Mouse (Mus musculus): Measurements from ENCODE around the gene Abhd17c. TPM values are rescaled to one million over a fixed set of nuclear protein-coding genes. Genes with fewer than 3 reads are reported as not detected.
"Not testable (repeated sequence)": the region's sequence is repeated elsewhere in the genome, so short reads cannot be mapped to it uniquely, and the experiment has no call there.

The Abhd17c gene
- polyA plus RNA-seq, 1 experiment, result 98.8 TPM

DNA sequence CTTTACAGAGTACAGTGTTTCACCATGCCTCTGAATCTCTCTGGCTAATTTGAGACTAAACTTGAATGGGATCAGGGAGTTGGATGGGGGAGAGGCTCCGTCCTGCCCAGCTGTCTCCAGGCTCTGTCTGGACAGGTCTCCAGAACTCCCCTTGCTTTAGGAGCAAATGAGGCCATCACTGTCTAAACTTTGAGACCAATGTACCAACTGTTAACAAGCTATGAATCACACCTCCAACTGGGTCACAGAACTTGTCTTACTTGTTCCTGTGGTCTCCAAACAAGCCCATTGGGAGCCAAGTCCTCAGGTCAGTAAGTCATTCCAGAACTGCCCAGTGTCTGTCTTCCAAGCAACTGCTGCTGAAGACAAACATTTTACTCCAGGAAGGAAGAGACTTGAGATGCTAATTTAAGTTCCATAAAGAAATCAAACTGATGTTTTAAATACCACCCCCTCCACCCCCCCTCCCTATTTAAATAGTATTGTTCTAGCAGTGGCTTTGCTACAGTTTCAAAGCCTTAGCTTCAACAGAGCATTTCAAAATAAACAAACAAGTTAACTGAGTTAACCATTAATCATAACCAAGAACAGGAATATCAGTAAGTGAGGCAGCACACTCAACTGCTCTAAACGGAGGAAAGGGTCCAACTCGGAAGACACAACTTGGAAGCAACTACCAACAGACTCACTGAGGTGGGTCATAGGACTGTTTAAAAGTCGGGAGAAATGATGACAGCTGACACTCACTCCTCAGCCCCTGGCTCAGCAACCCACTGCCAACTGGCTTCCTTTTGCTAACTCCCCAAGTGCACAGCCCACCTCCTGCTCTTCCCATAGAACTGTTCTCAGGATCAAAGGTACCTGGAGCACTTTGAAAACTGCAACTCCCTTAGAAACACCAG lies 15.6 kb downstream of the Abhd17c start:
- no peak for DNase-seq (ENCODE audit: low read depth)
- no peak for TF ChIP-seq CTCF (IDR thresholded peaks at IDR 0.05; ENCODE audit: borderline replicate concordance, extremely low read depth, insufficient read depth, insufficient read length)
- TF ChIP-seq POLR2A (IDR thresholded peaks at IDR 0.05; ENCODE audit: borderline replicate concordance, extremely low read depth, insufficient read depth, insufficient read length, poor library complexity, severe bottlenecking), result no peak

DNA sequence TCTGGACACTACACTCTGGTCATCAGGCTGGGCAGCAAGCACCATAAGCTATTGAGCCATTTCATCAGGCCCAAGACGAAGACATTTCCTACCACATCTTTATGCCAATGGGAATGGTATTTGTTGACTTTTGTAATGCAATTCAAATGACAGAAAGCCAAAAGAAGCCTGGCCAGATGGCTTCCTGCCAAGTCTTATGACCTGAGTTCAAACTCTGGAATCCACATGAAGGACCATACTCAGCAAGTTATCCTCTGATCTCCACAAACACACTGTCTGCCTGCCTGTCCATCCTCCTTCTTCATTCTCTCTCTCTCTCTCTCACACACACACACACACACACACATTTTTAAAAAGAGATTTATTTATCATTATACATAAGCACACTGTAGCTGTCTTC lies 19.0 kb downstream of the Abhd17c start:
- TF ChIP-seq POLR2A (IDR thresholded peaks at IDR 0.05; ENCODE audit: borderline replicate concordance, extremely low read depth, insufficient read depth, insufficient read length, poor library complexity, severe bottlenecking) (no peak), CTCF (IDR thresholded peaks at IDR 0.05; ENCODE audit: borderline replicate concordance, extremely low read depth, insufficient read depth, insufficient read length) (no peak)
- no peak for DNase-seq (ENCODE audit: low read depth)

DNA sequence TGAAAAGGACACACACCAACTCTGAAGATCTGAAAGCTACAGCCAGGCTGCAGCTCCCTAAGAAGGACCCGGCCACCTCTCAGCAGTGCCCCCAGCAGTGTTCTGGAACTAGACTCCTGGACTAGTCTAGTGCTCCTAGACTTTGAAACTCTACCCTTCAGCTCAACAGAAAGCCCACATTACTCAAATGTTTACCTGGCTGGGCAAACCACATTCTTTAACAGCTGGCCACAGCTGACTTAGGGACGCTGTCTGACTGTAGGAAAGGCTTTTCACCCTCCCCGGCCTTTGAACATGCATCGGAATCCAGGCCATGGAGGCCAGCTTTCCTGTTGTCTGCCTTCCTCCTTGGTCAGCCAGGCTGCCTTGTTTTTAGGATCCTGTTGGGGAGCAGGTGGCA lies 20.0 kb downstream of the Abhd17c start:
- no peak for DNase-seq (ENCODE audit: low read depth)
- TF ChIP-seq CTCF (IDR thresholded peaks at IDR 0.05; ENCODE audit: borderline replicate concordance, extremely low read depth, insufficient read depth, insufficient read length) (no peak), POLR2A (IDR thresholded peaks at IDR 0.05; ENCODE audit: borderline replicate concordance, extremely low read depth, insufficient read depth, insufficient read length, poor library complexity, severe bottlenecking) (no peak)

DNA sequence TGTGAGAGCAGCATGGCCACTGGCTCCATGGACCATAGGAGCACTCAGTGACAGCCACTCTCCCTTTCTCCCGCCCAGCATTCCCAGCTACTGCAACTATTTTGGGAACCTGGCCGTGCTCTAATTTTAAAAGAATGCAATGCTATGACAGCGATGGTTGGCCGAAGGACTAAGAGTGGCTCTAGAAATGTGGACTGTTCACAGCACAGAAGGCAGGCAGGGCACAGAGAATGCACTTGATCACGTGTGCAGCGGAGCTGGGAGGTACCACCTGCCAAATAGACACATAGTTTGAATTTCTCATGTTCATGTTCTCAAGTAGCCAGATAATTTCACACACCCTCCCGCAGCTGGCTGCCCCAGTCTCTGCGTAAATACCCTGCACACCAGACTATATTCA lies 23.0 kb downstream of the Abhd17c start:
- TF ChIP-seq CTCF (IDR thresholded peaks at IDR 0.05; ENCODE audit: borderline replicate concordance, extremely low read depth, insufficient read depth, insufficient read length) (no peak), POLR2A (IDR thresholded peaks at IDR 0.05; ENCODE audit: borderline replicate concordance, extremely low read depth, insufficient read depth, insufficient read length, poor library complexity, severe bottlenecking) (no peak)
- peak; percentile 36 for DNase-seq (ENCODE audit: low read depth)

DNA sequence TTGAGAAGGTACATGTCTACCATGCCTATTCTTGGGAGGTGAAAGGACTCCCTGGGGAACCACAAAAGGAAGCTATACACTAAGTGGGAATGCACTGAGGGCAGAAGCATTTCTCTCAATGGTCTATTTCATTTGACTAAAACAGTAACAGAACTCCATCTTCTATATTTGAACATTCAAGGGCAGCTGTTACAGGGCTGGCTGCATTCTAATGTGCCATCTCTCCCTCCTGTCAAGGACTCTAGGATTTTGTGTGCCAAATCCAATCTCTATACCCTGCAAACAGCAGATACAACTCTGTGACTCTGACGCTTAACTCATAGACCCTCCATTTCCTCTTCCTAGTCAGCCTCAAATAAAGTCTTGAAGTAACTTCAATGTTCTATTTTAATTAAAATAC lies 26.0 kb downstream of the Abhd17c start:
- TF ChIP-seq CTCF (IDR thresholded peaks at IDR 0.05; ENCODE audit: borderline replicate concordance, extremely low read depth, insufficient read depth, insufficient read length) (no peak), POLR2A (IDR thresholded peaks at IDR 0.05; ENCODE audit: borderline replicate concordance, extremely low read depth, insufficient read depth, insufficient read length, poor library complexity, severe bottlenecking) (no peak)
- no peak for DNase-seq (ENCODE audit: low read depth)

DNA sequence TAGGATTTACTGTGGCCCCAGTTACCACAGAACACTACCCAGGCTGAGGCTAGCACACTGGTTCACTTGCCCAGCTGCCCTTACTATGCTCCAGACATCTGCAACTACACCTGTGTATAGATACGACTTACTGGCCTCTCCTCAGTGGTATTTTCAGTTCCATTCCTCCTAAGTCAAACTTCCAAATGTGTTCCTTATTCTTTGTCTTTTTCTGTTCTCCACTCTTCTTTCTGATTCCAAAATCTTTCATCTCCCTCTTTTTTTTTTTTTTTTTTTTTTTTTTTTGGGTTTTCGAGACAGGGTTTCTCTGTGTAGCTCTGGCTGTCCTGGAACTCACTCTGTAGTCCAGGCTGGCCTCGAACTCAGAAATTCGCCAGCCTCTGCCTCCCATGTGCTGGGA lies 28.0 kb downstream of the Abhd17c start:
- not testable (repeated sequence) for DNase-seq (ENCODE audit: low read depth)

DNA sequence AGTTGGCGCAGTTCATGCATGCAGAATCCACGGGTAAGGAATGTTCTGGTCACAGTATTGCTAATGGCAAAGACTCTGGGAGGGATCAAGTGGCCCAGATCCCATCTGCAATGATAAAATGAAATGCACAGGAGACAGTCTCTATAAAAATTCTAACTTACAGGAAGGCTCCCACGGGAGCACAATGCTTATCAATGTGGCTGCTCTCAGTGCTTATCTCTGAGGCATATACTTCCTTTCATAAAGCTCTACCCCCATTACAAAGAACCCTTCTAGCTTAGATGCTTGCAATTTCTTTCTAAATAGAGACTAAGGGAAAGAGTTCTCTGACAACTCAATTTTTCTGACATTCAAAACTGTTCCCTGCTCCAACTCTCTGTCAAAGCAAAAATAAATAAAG lies 29.9 kb downstream of the Abhd17c start:
- TF ChIP-seq CTCF (IDR thresholded peaks at IDR 0.05; ENCODE audit: borderline replicate concordance, extremely low read depth, insufficient read depth, insufficient read length) (no peak), POLR2A (IDR thresholded peaks at IDR 0.05; ENCODE audit: borderline replicate concordance, extremely low read depth, insufficient read depth, insufficient read length, poor library complexity, severe bottlenecking) (no peak)
- DNase-seq (ENCODE audit: low read depth), result no peak

DNA sequence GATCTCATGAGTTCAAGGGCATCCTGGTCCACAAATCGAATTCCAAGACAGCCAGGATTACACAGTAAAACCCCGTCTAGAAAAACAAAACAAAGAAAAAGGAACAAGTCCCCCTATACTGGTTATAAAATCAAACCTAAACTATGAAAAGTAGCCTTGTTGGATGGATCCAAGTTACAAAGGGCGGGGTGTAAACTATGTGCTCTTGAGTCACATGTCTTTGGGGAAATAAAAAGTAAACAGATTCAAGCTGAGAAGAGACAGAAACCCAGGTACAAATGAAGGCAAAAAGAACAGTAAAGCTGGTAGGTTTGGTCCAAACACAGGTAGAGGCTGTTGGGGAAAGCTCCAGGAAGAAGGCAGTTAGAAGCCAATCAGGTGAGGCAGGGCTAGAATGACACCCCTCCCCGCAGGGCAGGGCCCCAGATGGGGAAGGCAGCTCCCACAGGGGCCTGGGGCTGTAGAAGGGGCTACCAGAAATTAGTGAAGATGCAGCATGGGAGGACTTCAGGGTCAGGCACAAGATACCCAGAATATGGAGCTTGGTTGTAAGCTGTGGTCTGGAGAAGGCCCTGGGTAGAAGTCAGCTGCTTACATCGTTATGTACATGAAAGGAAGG lies 31.4 kb downstream of the Abhd17c start:
- DNase-seq (ENCODE audit: low read depth), result no peak
- no peak for TF ChIP-seq CTCF (IDR thresholded peaks at IDR 0.05; ENCODE audit: borderline replicate concordance, extremely low read depth, insufficient read depth, insufficient read length)
- no peak for TF ChIP-seq POLR2A (IDR thresholded peaks at IDR 0.05; ENCODE audit: borderline replicate concordance, extremely low read depth, insufficient read depth, insufficient read length, poor library complexity, severe bottlenecking)

DNA sequence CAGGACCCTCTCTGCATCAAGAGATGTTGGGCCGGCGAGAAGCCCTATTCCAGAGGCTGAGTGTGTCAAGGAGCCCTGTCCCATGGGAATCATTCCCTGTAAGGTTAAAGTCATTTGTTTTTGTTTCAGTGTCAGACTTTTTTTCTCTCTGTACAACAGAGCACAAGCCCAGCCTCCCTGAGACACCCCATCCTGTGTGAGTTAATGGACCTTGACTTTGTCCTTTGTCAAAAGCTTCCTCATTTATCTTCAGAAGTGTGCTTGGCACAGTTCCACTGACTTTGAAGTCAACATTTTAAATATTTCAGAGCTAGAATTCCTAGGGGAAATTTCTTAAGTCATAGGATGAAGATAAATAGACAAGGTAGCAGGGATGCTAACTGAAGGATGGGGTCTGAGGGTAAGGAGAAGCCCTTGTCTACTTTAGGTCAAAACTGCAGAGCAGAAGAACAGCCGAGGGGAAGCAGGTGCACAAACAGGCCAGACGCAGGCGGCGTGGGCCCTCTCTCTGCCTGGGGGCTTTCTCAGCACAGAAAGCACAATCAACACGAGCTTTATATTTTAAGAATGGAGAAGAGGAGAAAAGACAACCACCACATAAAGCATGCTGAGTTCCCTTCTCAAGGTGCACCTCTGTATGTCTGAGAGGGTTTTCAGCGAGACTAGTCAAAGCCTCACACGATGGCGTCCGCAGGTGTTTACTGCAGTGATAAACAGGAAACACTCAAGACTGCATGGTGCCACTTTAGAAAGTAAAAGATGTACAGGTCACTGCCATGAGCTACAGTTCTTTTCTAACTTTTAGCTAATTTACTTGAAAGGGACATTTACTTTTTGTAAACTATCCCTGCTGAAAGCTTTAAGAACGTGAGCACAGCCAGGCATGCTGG lies 32.2 kb downstream of the Abhd17c start:
- no peak for TF ChIP-seq CTCF (IDR thresholded peaks at IDR 0.05; ENCODE audit: borderline replicate concordance, extremely low read depth, insufficient read depth, insufficient read length)
- TF ChIP-seq POLR2A (IDR thresholded peaks at IDR 0.05; ENCODE audit: borderline replicate concordance, extremely low read depth, insufficient read depth, insufficient read length, poor library complexity, severe bottlenecking), result no peak
- no peak for DNase-seq (ENCODE audit: low read depth)

DNA sequence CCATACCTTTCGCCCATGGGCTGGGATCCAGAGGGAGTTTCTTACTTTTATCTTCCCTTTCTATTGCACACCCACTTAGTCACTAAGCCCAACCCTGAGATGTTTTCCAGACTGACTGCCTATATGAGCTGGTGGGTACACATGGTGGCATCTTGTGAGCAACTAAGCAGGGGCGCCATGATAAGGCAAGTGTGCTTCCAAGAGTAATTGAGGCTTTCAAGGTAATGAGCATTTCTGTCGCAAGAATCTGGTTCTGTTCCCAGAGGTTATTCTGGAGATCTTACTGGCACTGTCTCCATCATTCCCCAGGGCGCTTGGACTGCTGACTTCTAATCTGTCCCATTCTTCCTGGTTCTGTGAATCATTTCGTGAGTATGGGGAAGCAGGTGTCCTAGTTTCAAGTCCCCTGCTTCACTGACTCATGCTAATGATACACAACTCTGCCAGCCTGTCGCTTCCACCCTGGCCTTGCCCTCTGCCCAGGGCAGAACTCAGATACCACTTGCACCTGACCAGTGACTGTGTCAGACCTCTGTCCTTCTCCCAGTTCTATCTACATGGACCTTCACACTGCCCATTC lies 34.1 kb downstream of the Abhd17c start:
- TF ChIP-seq CTCF (IDR thresholded peaks at IDR 0.05; ENCODE audit: borderline replicate concordance, extremely low read depth, insufficient read depth, insufficient read length), result no peak
- no peak for TF ChIP-seq POLR2A (IDR thresholded peaks at IDR 0.05; ENCODE audit: borderline replicate concordance, extremely low read depth, insufficient read depth, insufficient read length, poor library complexity, severe bottlenecking)
- DNase-seq (ENCODE audit: low read depth), result no peak

All from brain, embryonic 14.5 days (tissue).